Mouse (Mus musculus): Measurements from ENCODE around the gene Kcnk3. TPM values are rescaled to one million over a fixed set of nuclear protein-coding genes. Genes with fewer than 3 reads are reported as not detected.

Kcnk3 gene
- polyA plus RNA-seq, 1 experiment, result not detected

- Histone ChIP-seq H3K4me3 (ENCODE audit: insufficient read depth, low read depth, low read length) (no peak overlapping the region), H3K27ac (ENCODE audit: insufficient read depth, low read depth, low read length) (no peak overlapping the region), H3K4me1 (ENCODE audit: control insufficient read depth, insufficient read depth, low read length) (peaks cover 40% of the 10 kb centered on the region)
- 14% methylated on average over 1 of the region's 1 CpGs for WGBS
- TF ChIP-seq POLR2A (IDR thresholded peaks at IDR 0.05; ENCODE audit: insufficient read depth, low read depth, low read length) (no peak), CTCF (IDR thresholded peaks at IDR 0.05; ENCODE audit: insufficient read depth, low read depth, low read length) (no peak)
These were observed 26.3 kb downstream of the Kcnk3 start for GRCm38 (mm10) chr5:30614221-30614620.

- no peak overlapping the region for H3K27ac ChIP-seq (ENCODE audit: insufficient read depth, low read depth, low read length)
- H3K4me1 ChIP-seq (ENCODE audit: control insufficient read depth, insufficient read depth, low read length), result peaks cover 36% of the 10 kb centered on the region
- 71% methylated on average over 6 of the region's 6 CpGs for WGBS
- no peak overlapping the region for H3K4me3 ChIP-seq (ENCODE audit: insufficient read depth, low read depth, low read length)
- TF ChIP-seq CTCF (IDR thresholded peaks at IDR 0.05; ENCODE audit: insufficient read depth, low read depth, low read length) (no peak), POLR2A (IDR thresholded peaks at IDR 0.05; ENCODE audit: insufficient read depth, low read depth, low read length) (no peak)
These were observed 27.4 kb downstream of the Kcnk3 start for GRCm38 (mm10) chr5:30615416-30615815.

- Histone ChIP-seq H3K27ac (ENCODE audit: insufficient read depth, low read depth, low read length) (no peak overlapping the region), H3K4me1 (ENCODE audit: control insufficient read depth, insufficient read depth, low read length) (peaks cover 36% of the 10 kb centered on the region), H3K4me3 (ENCODE audit: insufficient read depth, low read depth, low read length) (no peak overlapping the region)
- TF ChIP-seq CTCF (IDR thresholded peaks at IDR 0.05; ENCODE audit: insufficient read depth, low read depth, low read length) (no peak), POLR2A (IDR thresholded peaks at IDR 0.05; ENCODE audit: insufficient read depth, low read depth, low read length) (no peak)
- 85% methylated on average over 4 of the region's 4 CpGs for WGBS
These were observed 27.8 kb downstream of the Kcnk3 start for GRCm38 (mm10) chr5:30615819-30616218.

DNA sequence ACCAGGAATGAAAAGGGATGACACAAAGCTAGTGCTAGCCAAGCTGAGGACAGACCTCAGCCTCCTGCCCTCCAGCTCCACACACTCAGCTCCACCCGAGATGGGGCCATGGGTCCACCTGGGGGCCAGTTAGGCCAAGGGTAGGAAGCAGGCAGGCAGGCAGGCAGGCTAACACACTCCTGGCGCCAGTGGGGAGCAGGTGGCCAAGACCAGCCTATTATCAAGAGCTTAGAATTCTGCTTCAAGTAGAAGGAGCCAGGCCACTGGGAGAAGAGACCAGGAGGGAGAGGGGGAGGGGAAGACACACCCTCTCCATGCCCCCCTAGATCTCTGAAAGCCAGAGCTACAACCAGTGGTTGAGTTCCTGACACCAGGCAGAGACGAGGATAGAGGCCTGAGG, 28.7 kb downstream of the Kcnk3 start:
- Histone ChIP-seq H3K27ac (ENCODE audit: insufficient read depth, low read depth, low read length) (no peak overlapping the region), H3K4me3 (ENCODE audit: insufficient read depth, low read depth, low read length) (no peak overlapping the region), H3K4me1 (ENCODE audit: control insufficient read depth, insufficient read depth, low read length) (peaks cover 32% of the 10 kb centered on the region)
- TF ChIP-seq CTCF (IDR thresholded peaks at IDR 0.05; ENCODE audit: insufficient read depth, low read depth, low read length), result no peak
- WGBS, result 64% methylated on average over 3 of the region's 3 CpGs

DNA sequence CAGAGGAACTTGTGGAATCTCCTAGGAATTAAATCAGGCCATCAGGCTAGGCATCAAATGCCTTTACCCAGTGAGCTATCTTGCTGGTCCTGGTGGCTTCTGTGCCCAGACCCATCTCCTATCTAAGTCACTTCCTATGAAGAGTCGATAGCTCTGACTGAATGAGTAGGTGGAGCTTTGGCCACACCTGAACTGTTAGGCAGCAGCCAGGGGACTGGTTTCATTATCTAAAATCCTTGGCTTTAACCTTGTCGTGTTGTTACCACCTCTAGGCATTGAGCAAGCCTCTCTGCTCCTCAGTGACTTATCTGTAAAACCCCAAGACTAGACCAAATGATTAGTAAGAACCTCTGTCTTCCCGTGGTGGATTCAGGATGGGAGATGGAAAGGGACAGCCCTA, 29.4 kb downstream of the Kcnk3 start:
- TF ChIP-seq POLR2A (IDR thresholded peaks at IDR 0.05; ENCODE audit: insufficient read depth, low read depth, low read length), result no peak
- no peak for TF ChIP-seq CTCF (IDR thresholded peaks at IDR 0.05; ENCODE audit: insufficient read depth, low read depth, low read length)
- no peak overlapping the region for H3K4me3 ChIP-seq (ENCODE audit: insufficient read depth, low read depth, low read length)
- no peak overlapping the region for H3K27ac ChIP-seq (ENCODE audit: insufficient read depth, low read depth, low read length)
- peaks cover 37% of the 10 kb centered on the region for H3K4me1 ChIP-seq (ENCODE audit: control insufficient read depth, insufficient read depth, low read length)
- WGBS, result 35% methylated on average over 3 of the region's 3 CpGs

DNA sequence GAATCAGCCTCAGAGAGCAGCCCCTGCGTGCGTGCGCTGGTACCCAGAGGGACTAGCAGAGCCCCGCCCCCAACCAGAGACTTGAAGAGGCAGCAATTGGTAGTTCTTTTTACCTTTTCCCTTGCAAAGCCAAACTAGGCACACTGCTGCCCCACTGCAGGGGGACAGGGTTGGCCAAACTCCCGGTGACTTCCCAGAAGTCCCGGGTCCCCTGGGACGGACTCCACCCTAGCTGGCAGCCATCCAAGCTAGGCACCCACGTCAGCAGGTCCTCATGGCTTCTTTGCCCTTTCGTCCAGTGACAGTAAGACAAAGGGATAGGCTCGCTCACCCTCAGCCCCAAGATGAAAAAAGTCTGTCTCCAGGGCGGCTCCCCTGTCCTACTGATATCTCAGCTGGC, 29.9 kb downstream of the Kcnk3 start:
- WGBS, result 33% methylated on average over 11 of the region's 11 CpGs
- Histone ChIP-seq H3K4me3 (ENCODE audit: insufficient read depth, low read depth, low read length) (no peak overlapping the region), H3K27ac (ENCODE audit: insufficient read depth, low read depth, low read length) (no peak overlapping the region), H3K4me1 (ENCODE audit: control insufficient read depth, insufficient read depth, low read length) (peaks cover 42% of the 10 kb centered on the region)
- TF ChIP-seq POLR2A (IDR thresholded peaks at IDR 0.05; ENCODE audit: insufficient read depth, low read depth, low read length), result no peak
- TF ChIP-seq CTCF (IDR thresholded peaks at IDR 0.05; ENCODE audit: insufficient read depth, low read depth, low read length), result no peak

DNA sequence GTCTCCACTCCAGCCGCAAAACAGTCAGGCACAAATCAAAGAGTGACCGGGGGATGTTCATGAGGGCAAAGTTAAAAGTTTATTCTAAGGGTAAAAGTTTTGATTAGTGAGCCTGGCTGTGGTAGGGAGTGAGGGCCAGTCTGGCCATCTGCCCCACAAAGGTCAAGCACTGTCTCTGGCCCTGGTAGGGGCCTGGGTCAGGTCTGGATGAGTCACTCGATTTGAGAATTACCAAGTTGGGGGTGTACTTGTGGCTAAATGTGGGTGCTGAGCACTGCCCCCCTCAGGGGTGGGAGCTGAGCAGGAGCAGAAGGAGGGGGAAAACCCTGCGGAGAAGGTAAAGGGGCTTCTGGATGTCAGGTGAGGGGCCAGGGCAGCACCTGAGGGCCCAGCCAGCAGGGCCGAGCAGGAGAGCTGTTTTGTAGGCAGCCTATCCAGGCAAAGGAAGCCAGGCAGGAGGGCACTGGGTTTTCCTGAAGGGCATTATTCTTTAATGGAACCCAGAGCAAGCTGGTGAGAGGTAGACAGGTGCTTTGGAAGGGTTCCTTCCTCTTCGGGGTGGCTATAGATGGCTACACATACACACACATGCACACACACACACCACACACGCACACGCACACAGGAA, 30.5 kb downstream of the Kcnk3 start:
- WGBS, result 89% methylated on average over 8 of the region's 8 CpGs
- no peak overlapping the region for H3K27ac ChIP-seq (ENCODE audit: insufficient read depth, low read depth, low read length)
- TF ChIP-seq CTCF (IDR thresholded peaks at IDR 0.05; ENCODE audit: insufficient read depth, low read depth, low read length) (no peak), POLR2A (IDR thresholded peaks at IDR 0.05; ENCODE audit: insufficient read depth, low read depth, low read length) (no peak)
- peaks cover 43% of the 10 kb centered on the region for H3K4me1 ChIP-seq (ENCODE audit: control insufficient read depth, insufficient read depth, low read length)
- H3K4me3 ChIP-seq (ENCODE audit: insufficient read depth, low read depth, low read length), result no peak overlapping the region

DNA sequence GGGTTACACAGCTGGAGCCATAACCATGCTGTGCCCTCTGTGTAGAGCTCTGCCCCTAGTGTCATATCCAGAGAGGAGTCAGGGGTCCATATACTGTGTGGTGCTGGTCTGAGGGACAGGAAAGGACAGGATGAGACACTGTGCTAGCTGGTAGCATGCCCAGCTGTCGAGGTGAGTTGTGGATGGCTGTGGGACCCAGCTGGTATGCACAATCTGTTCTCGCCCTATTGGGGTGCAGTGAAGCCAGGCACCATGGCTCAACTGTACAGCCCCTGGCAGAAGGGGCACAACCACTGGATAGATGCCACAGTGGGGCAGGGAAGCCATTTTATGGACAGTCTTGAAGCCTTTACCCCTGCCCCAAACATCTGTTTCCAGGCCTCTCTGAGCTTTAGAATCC, 31.2 kb downstream of the Kcnk3 start:
- H3K27ac ChIP-seq (ENCODE audit: insufficient read depth, low read depth, low read length), result no peak overlapping the region
- no peak overlapping the region for H3K4me3 ChIP-seq (ENCODE audit: insufficient read depth, low read depth, low read length)
- peaks cover 39% of the 10 kb centered on the region for H3K4me1 ChIP-seq (ENCODE audit: control insufficient read depth, insufficient read depth, low read length)
- TF ChIP-seq POLR2A (IDR thresholded peaks at IDR 0.05; ENCODE audit: insufficient read depth, low read depth, low read length) (no peak), CTCF (IDR thresholded peaks at IDR 0.05; ENCODE audit: insufficient read depth, low read depth, low read length) (no peak)
- 85% methylated on average over 2 of the region's 2 CpGs for whole genome bisulfite sequencing

GRCm38 (mm10) chr5:30620567-30620966, 32.6 kb downstream of the Kcnk3 start:
- 98% methylated on average over 20 of the region's 20 CpGs for whole genome bisulfite sequencing
- no peak overlapping the region for H3K4me3 ChIP-seq (ENCODE audit: insufficient read depth, low read depth, low read length)
- peaks cover 25% of the 10 kb centered on the region for H3K4me1 ChIP-seq (ENCODE audit: control insufficient read depth, insufficient read depth, low read length)
- TF ChIP-seq CTCF (IDR thresholded peaks at IDR 0.05; ENCODE audit: insufficient read depth, low read depth, low read length) (no peak), POLR2A (IDR thresholded peaks at IDR 0.05; ENCODE audit: insufficient read depth, low read depth, low read length) (no peak)
- no peak overlapping the region for H3K27ac ChIP-seq (ENCODE audit: insufficient read depth, low read depth, low read length)
